Mouse (Mus musculus) hindbrain, embryonic 11.5 days (tissue): ENCODE measurements around the gene Olfr1393. TPM values are rescaled to one million over a fixed set of nuclear protein-coding genes. Genes with fewer than 3 reads are reported as not detected.

Experiments used
- ATAC-seq: fragments of 200-750 bp; cut with Nextera tagmentation; 2 replicates; pipeline ENCODE4 v1.8.0; 2017; ENCODE audit warnings: mild to moderate bottlenecking, moderate TSS enrichment, moderate library complexity; ENCODE audit not compliant: low FRiP score
- DNase-seq: peaks from one replicate; pipeline ENCODE4 v3.0.0-alpha.2; 2015; ENCODE audit warnings: low spot score
- H3K27ac ChIP-seq: fragments of 300-500 bp; sonication (generic); 2 replicates; pipeline ENCODE4 v1.5.1; 2014; ENCODE audit warnings: mild to moderate bottlenecking, low read depth, low read length
- H3K27me3 ChIP-seq: fragments of 300-500 bp; sonication (generic); 2 replicates; pipeline ENCODE4 v1.6.1; 2014; ENCODE audit warnings: mild to moderate bottlenecking, low read length, moderate library complexity, mixed read lengths; ENCODE audit not compliant: control insufficient read depth, insufficient read depth
- H3K36me3 ChIP-seq: fragments of 300-500 bp; sonication (generic); 2 replicates; pipeline ENCODE4 v1.6.1; 2014; ENCODE audit warnings: mild to moderate bottlenecking, low read length, moderate library complexity, mixed read lengths; ENCODE audit not compliant: control insufficient read depth, insufficient read depth
- H3K4me1 ChIP-seq: fragments of 300-500 bp; sonication (generic); replicated peaks from 2 replicates; pipeline ENCODE4 v1.6.1; 2014; ENCODE audit warnings: low read length, mixed read lengths; ENCODE audit not compliant: control insufficient read depth, insufficient read depth
- H3K4me2 ChIP-seq: fragments of 300-500 bp; sonication (generic); replicated peaks from 2 replicates; pipeline ENCODE4 v1.6.1; 2014; ENCODE audit warnings: mild to moderate bottlenecking, low read depth, low read length
- H3K4me3 ChIP-seq: fragments of 300-500 bp; sonication (generic); 2 replicates; pipeline ENCODE4 v1.5.1; 2014; ENCODE audit warnings: low read depth, low read length
- H3K9ac ChIP-seq: fragments of 300-500 bp; sonication (generic); 2 replicates; pipeline ENCODE4 v1.6.1; 2014; ENCODE audit warnings: low read depth, low read length
- H3K9me3 ChIP-seq: fragments of 300-500 bp; sonication (generic); 2 replicates; pipeline ENCODE4 v1.6.1; 2016; ENCODE audit warnings: low read length; ENCODE audit not compliant: control insufficient read depth
- WGBS: fragments of 180-500 bp; shearing (Covaris S2); extraction: QIAGEN DNeasy Blood & Tissue Kit; methylation state at CpG from one replicate; pipeline ENCODE4 v1.1.7; 2014; 5-methylcytosine and 5-hydroxymethylcytosine counted together
- polyA plus RNA-seq: library from polyadenylated mRNA; unstranded; fragments of >200 nt; fragmentation: Nextera tagmentation; extraction: Ambion mirVana; gene quantifications from 2 replicates; pipeline ENCODE4 v1.2.1, GENCODE M21; 2014

The Olfr1393 gene
- polyA plus RNA-seq, 1 experiment from 2014 or later: not detected

- WGBS: 79% methylated on average over 2 of the region's 2 CpGs
- ATAC-seq: no peak
- H3K36me3 ChIP-seq: no peaks in the 10 kb centered on the region
Observed at GRCm38 (mm10) chr11:49322442-49322841, 44.3 kb downstream of the Olfr1393 start, which contains the start of gene Olfr1391. TSS of gene Olfr1391 (plus strand) at chr11:49322742.

GRCm38 (mm10) chr11:49326726-49327125 is 48.6 kb downstream of the Olfr1393 start:
- Histone ChIP-seq H3K4me3 (no peak overlapping the region), H3K27ac (no peak overlapping the region), H3K27me3 (no peaks in the 10 kb centered on the region), H3K9ac (no peak overlapping the region), H3K9me3 (no peaks in the 10 kb centered on the region), H3K4me1 (no peaks in the 10 kb centered on the region), H3K36me3 (no peaks in the 10 kb centered on the region), H3K4me2 (no peak overlapping the region)
- DNase-seq: no peak
- 91% methylated on average over 3 of the region's 3 CpGs for WGBS
- ATAC-seq: no peak

More at GRCm38 (mm10) chr11:49322442-49322841, 44.3 kb downstream of the Olfr1393 start, which contains the start of gene Olfr1391:
- no peak within 1 kb of the TSS for H3K9ac ChIP-seq
- H3K9me3 ChIP-seq: no peaks in the 10 kb centered on the region
- no peak for DNase-seq
- H3K4me2 ChIP-seq: no peak within 1 kb of the TSS
- no peak within 1 kb of the TSS for H3K27ac ChIP-seq
- H3K4me3 ChIP-seq: no peak within 1 kb of the TSS
- H3K27me3 ChIP-seq: no peaks in the 10 kb centered on the region
- no peaks in the 10 kb centered on the region for H3K4me1 ChIP-seq

GRCm38 (mm10) chr11:49329686-49330085 is 51.6 kb downstream of the Olfr1393 start:
- H3K9me3 ChIP-seq: no peaks in the 10 kb centered on the region
- 80% methylated on average over 1 of the region's 1 CpGs for WGBS

More at GRCm38 (mm10) chr11:49329686-49330085, 51.6 kb downstream of the Olfr1393 start:
- no peak overlapping the region for H3K4me3 ChIP-seq
- ATAC-seq (no peak), DNase-seq (no peak)
- no peaks in the 10 kb centered on the region for H3K27me3 ChIP-seq
- H3K4me2 ChIP-seq: no peak overlapping the region
- no peak overlapping the region for H3K27ac ChIP-seq
- no peak overlapping the region for H3K9ac ChIP-seq
- H3K36me3 ChIP-seq: no peaks in the 10 kb centered on the region
- H3K4me1 ChIP-seq: no peaks in the 10 kb centered on the region

Other genes with a start within 250 kb of the Olfr1393 start
- 0.11 and 0.42 TPM in 2 replicates for gene 9930111J21Rik2, start 227.1 kb upstream of the Olfr1393 start, polyA plus RNA-seq
- not detected in 2 replicates for gene Tgtp2, start 214.1 kb upstream of the Olfr1393 start, polyA plus RNA-seq
- gene Ifi47, start 201.7 kb upstream of the Olfr1393 start, polyA plus RNA-seq: 0.20 and 0.71 TPM in 2 replicates
- gene Olfr1396, start 163.4 kb upstream of the Olfr1393 start, polyA plus RNA-seq: not detected in 2 replicates
- not detected in 2 replicates for gene Olfr1395, start 136.0 kb upstream of the Olfr1393 start, polyA plus RNA-seq
- gene Olfr1394, start 123.9 kb upstream of the Olfr1393 start, polyA plus RNA-seq: not detected in 2 replicates
- 0.10 TPM in 1 of 2 replicates, not detected in the other for gene Btnl9, start 91.1 kb upstream of the Olfr1393 start, polyA plus RNA-seq
- gene Zfp62, start 75.0 kb upstream of the Olfr1393 start, polyA plus RNA-seq: 59.0 and 63.2 TPM in 2 replicates
- 28.7 and 31.0 TPM in 2 replicates for gene Mgat1, start 34.1 kb upstream of the Olfr1393 start, polyA plus RNA-seq
- gene Olfr1392, start 7.0 kb downstream of the Olfr1393 start, polyA plus RNA-seq: not detected in 2 replicates
- gene Olfr10, start 26.4 kb downstream of the Olfr1393 start, polyA plus RNA-seq: not detected in 2 replicates
- not detected in 2 replicates for gene Olfr1391, start 44.4 kb downstream of the Olfr1393 start, polyA plus RNA-seq
- gene Olfr1390, start 56.9 kb downstream of the Olfr1393 start, polyA plus RNA-seq: not detected in 2 replicates
- gene Olfr1389, start 144.8 kb downstream of the Olfr1393 start, polyA plus RNA-seq: not detected in 2 replicates
- 0.07 TPM in 1 of 2 replicates, not detected in the other for gene Olfr1388, start 158.3 kb downstream of the Olfr1393 start, polyA plus RNA-seq
- not detected in 2 replicates for gene Olfr1387, start 177.0 kb downstream of the Olfr1393 start, polyA plus RNA-seq
- not detected in 2 replicates for gene Olfr1386, start 186.7 kb downstream of the Olfr1393 start, polyA plus RNA-seq
- not detected in 2 replicates for gene Olfr1385, start 210.8 kb downstream of the Olfr1393 start, polyA plus RNA-seq
- gene Olfr1384, start 228.4 kb downstream of the Olfr1393 start, polyA plus RNA-seq: not detected in 2 replicates
- gene Olfr1383, start 241.3 kb downstream of the Olfr1393 start, polyA plus RNA-seq: not detected in 2 replicates
- not detected in 2 replicates for gene Olfr1382, start 249.9 kb downstream of the Olfr1393 start, polyA plus RNA-seq